Mouse (Mus musculus): ENCODE data around the gene Dapk1. TPM values are rescaled to one million over a fixed set of nuclear protein-coding genes. Genes with fewer than 3 reads are reported as not detected.

Gene Dapk1
- total RNA-seq, 2 experiments from 2014 or later, result 2.2 to 5.1 TPM

GRCm38 (mm10) chr13:60786264-60786663, 184.5 kb downstream of the Dapk1 start, which contains the start of gene BC051665:
Gene BC051665 (minus strand): TSS chr13:60786364.
- ATAC-seq (replicated peaks; ENCODE audit: poor library complexity), result no peak

DNA sequence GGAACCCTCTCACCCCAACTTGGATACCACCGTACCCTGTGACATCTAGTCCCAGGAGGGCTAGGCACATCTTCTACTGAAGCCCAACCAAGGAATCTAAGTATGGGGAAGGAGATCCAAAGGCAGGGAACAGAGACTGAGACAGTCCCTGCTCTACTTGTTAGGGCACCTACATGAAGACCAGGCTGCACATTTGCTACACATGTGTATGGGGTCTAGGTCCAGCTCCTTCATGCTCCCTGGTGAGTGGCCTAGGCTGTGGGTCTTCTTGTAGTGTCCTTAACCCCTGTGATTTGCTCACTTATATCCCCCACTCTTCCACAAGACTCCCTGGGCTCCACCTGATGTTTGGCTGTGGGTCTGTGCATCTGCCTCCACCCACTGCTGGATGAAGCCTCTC, 187.7 kb downstream of the Dapk1 start:
- no peak for ATAC-seq (replicated peaks; ENCODE audit: poor library complexity)

DNA sequence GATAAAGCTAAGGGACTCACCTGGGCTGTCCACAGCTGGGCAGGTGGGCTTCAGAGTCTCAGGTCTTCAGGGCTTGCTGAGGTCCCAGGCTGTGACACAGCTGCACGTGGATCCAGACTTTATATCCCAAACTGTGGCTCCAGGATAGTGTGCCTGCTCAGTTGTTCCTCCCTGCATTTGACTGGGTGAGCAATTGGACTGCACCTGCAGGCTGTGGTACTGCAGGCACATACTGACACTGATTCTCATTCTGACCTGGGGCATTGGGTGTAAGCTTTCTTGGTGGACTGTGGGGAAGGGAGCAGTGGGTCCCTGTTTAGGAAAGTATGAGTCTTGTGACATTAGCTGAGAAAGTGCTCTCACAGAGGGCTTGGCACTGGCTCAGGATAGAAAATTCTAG, 201.0 kb downstream of the Dapk1 start, which contains the start of gene Ctsll3:
Ctsll3 (minus strand) TSS at position 101 of the 400 bp plus-strand sequence.
- ATAC-seq (replicated peaks; ENCODE audit: poor library complexity), result no peak

GRCm38 (mm10) chr13:60809690-60810089, 207.9 kb downstream of the Dapk1 start:
- no peak for ATAC-seq (replicated peaks; ENCODE audit: poor library complexity)

DNA sequence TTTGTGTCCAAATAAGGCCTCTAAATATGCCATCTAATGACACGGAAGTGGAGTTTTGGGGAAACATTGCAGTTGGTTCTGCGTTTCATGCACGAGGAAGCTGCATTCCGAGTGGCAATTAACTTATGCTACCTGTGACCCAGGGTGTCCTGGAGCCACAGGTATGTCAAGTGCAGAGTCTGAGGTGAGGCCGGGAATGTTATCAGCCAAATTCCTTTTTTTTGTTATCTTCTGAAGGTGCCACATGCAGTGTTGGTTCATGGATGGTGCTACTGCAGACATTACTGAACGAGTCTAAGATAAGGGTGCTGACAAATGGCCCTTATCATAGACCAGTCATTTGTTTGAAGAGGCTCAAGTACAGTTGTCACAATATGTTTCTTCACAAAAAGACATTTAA, 211.0 kb downstream of the Dapk1 start:
- no peak for ATAC-seq (replicated peaks; ENCODE audit: poor library complexity)

Other genes with a start within 250 kb of the Dapk1 start
- not detected in 2 replicates for gene BC051665, start 184.4 kb downstream of the Dapk1 start, total RNA-seq (2015)
- gene BC051665, start 184.4 kb downstream of the Dapk1 start, total RNA-seq (2017), result not detected in 2 replicates
- not detected in 2 replicates for gene Ctsll3, start 200.9 kb downstream of the Dapk1 start, total RNA-seq (2015)
- not detected in 2 replicates for gene Ctsll3, start 200.9 kb downstream of the Dapk1 start, total RNA-seq (2017)

Measured in megakaryocyte progenitor cell, adult 5-6 weeks (primary cell).